Comparison of ENCODE assay signal across 8 mouse cellular contexts in the genomic region with DNA sequence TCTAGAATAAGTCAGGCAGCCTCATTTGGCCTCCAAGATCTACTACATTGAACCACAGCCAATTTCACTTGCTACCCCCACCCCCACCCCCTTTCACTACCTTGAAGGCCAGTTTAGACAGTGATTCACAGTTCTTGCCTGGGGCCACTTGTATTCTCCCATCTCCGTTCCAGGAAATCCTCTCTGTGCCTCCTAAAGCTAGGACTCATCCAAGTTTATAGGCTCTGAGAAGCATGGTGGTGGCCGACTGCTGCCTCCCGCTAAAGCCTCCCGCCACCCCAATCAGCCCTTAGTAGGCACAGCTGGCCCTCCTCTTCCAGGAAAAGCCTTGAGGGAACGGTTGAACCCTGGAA. TPM values are rescaled to one million over a fixed set of nuclear protein-coding genes. Genes with fewer than 3 reads are reported as not detected.
DNase-seq lines count a peak whose midpoint lies in the region; ATAC-seq lines count a peak whose summit lies in the region.

No protein-coding gene starts in this region.

- peak overlapping the region; percentile 69 for H3K4me2 ChIP-seq in forebrain, embryonic 14.5 days (ENCODE audit: low read length)
- peak overlapping the region; percentile 96 for H3K4me2 ChIP-seq in liver, embryonic 16.5 days (ENCODE audit: low read depth, low read length)

- H3K27ac ChIP-seq in forebrain, embryonic 14.5 days (ENCODE audit: low read depth, low read length): peak overlapping the region; percentile 15; the same call in 1 of the 2 replicates
- H3K27ac ChIP-seq in liver, embryonic 16.5 days (ENCODE audit: low read length): peak overlapping the region; percentile 92

- whole genome bisulfite sequencing in forebrain, embryonic 14.5 days: under 1% methylated on average over 5 of the region's 5 CpGs
- 9% methylated on average over 5 of the region's 5 CpGs for WGBS in liver, embryonic 16.5 days (ENCODE audit: insufficient replicate concordance)

- peak overlapping the region; percentile 73 for H3K9ac ChIP-seq in forebrain, embryonic 14.5 days (ENCODE audit: low read length)
- H3K9ac ChIP-seq in liver, embryonic 16.5 days (ENCODE audit: low read depth, low read length): peak overlapping the region; percentile 92

- peak overlapping the region; percentile 40 for H3K4me3 ChIP-seq in forebrain, embryonic 14.5 days (ENCODE audit: low read depth, low read length)
- peak overlapping the region; percentile 82 for H3K4me3 ChIP-seq in liver, embryonic 16.5 days (ENCODE audit: low read depth, low read length)

- no peaks in the 10 kb centered on the region for H3K9me3 ChIP-seq in forebrain, embryonic 14.5 days (replicated peaks; ENCODE audit: control insufficient read depth, low read length)
- no peaks in the 10 kb centered on the region for H3K9me3 ChIP-seq in liver, embryonic 16.5 days (replicated peaks; ENCODE audit: control insufficient read depth, low read length)

- 0 out of 2 replicates have a peak, but pooled peaks have one; percentile 9 for ATAC-seq in frontal cortex, adult (ENCODE audit: low TSS enrichment)
- peak; percentile 13 for ATAC-seq in CD4-positive, CD25-positive, alpha-beta regulatory T cell, adult 4 months
- no peak for ATAC-seq in forebrain, embryonic 14.5 days
- peak; percentile 1 for ATAC-seq in liver, embryonic 16.5 days (ENCODE audit: low read depth)

- no peak for DNase-seq in frontal cortex, postnatal 25 days (ENCODE audit: low spot score in 2 of 2)
- DNase-seq in forebrain, embryonic 14.5 days (ENCODE audit: low spot score): peak; percentile 16
- no peak for DNase-seq in urinary bladder, postnatal 10 days (ENCODE audit: low spot score)
- DNase-seq in frontal cortex, postnatal 10 days (ENCODE audit: low spot score in 2 of 2): no peak
- DNase-seq in left cerebral cortex, adult 11 months (ENCODE audit: low spot score): no peak

- no peaks in the 10 kb centered on the region for H3K27me3 ChIP-seq in forebrain, embryonic 14.5 days (replicated peaks; ENCODE audit: control insufficient read depth, insufficient read depth, low read length)
- H3K27me3 ChIP-seq in liver, embryonic 16.5 days (ENCODE audit: control insufficient read depth, insufficient read depth, low read depth, low read length): no peaks in the 10 kb centered on the region

- H3K4me1 ChIP-seq in forebrain, embryonic 14.5 days (ENCODE audit: control insufficient read depth, insufficient read depth, low read length): peaks cover 8% of the 10 kb centered on the region
- peaks cover 74% of the 10 kb centered on the region for H3K4me1 ChIP-seq in liver, embryonic 16.5 days (ENCODE audit: control insufficient read depth, low read depth, low read length)

- H3K36me3 ChIP-seq in forebrain, embryonic 14.5 days (ENCODE audit: control insufficient read depth, insufficient read depth, low read length): peaks cover 25% of the 10 kb centered on the region
- H3K36me3 ChIP-seq in liver, embryonic 16.5 days (ENCODE audit: control insufficient read depth, insufficient read depth): peaks cover 23% of the 10 kb centered on the region

RNA-seq across cellular contexts. Expression of a gene that starts 0.5 kb away (rescaled TPM):
- 100 to 1,000 TPM; 115 to 129 TPM for polyA plus RNA-seq in CD4-positive, CD25-positive, alpha-beta regulatory T cell, adult 4 months (2017; shearing (Covaris generic))
- polyA plus RNA-seq in forebrain, embryonic 14.5 days (2014; fragmentation: Nextera tagmentation; extraction: Ambion mirVana): 26.1 and 28.9 TPM in 2 replicates
- 79.5 and 85.1 TPM in 2 replicates for polyA plus RNA-seq in liver, embryonic 16.5 days (2015; fragmentation: Nextera tagmentation; extraction: Ambion mirVana)

RNA-seq across cellular contexts. Expression of a gene that starts 9.8 kb away (rescaled TPM):
- 1 to 10 TPM; 4.6 to 7.1 TPM for polyA plus RNA-seq in CD4-positive, CD25-positive, alpha-beta regulatory T cell, adult 4 months (2017; shearing (Covaris generic))
- 116 and 151 TPM in 2 replicates for polyA plus RNA-seq in forebrain, embryonic 14.5 days (2014; fragmentation: Nextera tagmentation; extraction: Ambion mirVana)
- polyA plus RNA-seq in liver, embryonic 16.5 days (2015; fragmentation: Nextera tagmentation; extraction: Ambion mirVana): 149 and 164 TPM in 2 replicates

RNA-seq across cellular contexts. Expression of a gene that starts 18.3 kb away (rescaled TPM):
- polyA plus RNA-seq in CD4-positive, CD25-positive, alpha-beta regulatory T cell, adult 4 months (2017; shearing (Covaris generic)): 100 to 1,000 TPM; 110 to 111 TPM
- polyA plus RNA-seq in forebrain, embryonic 14.5 days (2014; fragmentation: Nextera tagmentation; extraction: Ambion mirVana): 119 TPM in 2 replicates
- 60.9 and 64.3 TPM in 2 replicates for polyA plus RNA-seq in liver, embryonic 16.5 days (2015; fragmentation: Nextera tagmentation; extraction: Ambion mirVana)

RNA-seq across cellular contexts. Expression of a gene that starts 18.3 kb away (rescaled TPM):
- 10 to 100 TPM in 1 of 2 experiments, 1 to 10 TPM in 1; 9.7 to 13.5 TPM for polyA plus RNA-seq in CD4-positive, CD25-positive, alpha-beta regulatory T cell, adult 4 months (2017; shearing (Covaris generic))
- 8.0 and 10.0 TPM in 2 replicates for polyA plus RNA-seq in forebrain, embryonic 14.5 days (2014; fragmentation: Nextera tagmentation; extraction: Ambion mirVana)
- 2.1 and 3.1 TPM in 2 replicates for polyA plus RNA-seq in liver, embryonic 16.5 days (2015; fragmentation: Nextera tagmentation; extraction: Ambion mirVana)

RNA-seq across cellular contexts. Expression of a gene that starts 29.9 kb away (rescaled TPM):
- not detected for polyA plus RNA-seq in CD4-positive, CD25-positive, alpha-beta regulatory T cell, adult 4 months (2017; shearing (Covaris generic))
- 0.18 and 0.22 TPM in 2 replicates for polyA plus RNA-seq in forebrain, embryonic 14.5 days (2014; fragmentation: Nextera tagmentation; extraction: Ambion mirVana)
- polyA plus RNA-seq in liver, embryonic 16.5 days (2015; fragmentation: Nextera tagmentation; extraction: Ambion mirVana): 6.1 and 7.3 TPM in 2 replicates

Comparison
In these comparisons a context has a peak if more than half of its experiments do, and no peak if none do; other contexts are left out.
1. RNA of a gene that starts 9.8 kb away (polyA plus RNA-seq): 116 to 151 TPM in forebrain, embryonic 14.5 days and 149 to 164 TPM in liver, embryonic 16.5 days; 4.6 to 7.1 TPM in CD4-positive, CD25-positive, alpha-beta regulatory T cell, adult 4 months; every median in the first group is over 10 times any median in the second.